Mouse (Mus musculus) liver, adult (tissue): ENCODE results near the gene Mybbp1a.
A peak's percentile ranks its signal among the peaks of the same experiment; 100 is the strongest.

ENCODE experiments used
- GATA4 ChIP-seq: IDR thresholded peaks from 2 replicates; pipeline ENCODE4 v1.6.1; 2014; ENCODE audit warnings: mild to moderate bottlenecking, low read length; ENCODE audit not compliant: insufficient replicate concordance

Mybbp1a gene

GRCm38 (mm10) chr11:72428694-72429093, 12.5 kb upstream of the Mybbp1a start:
- TF ChIP-seq GATA4: no peak

GRCm38 (mm10) chr11:72429288-72429690, 11.9 kb upstream of the Mybbp1a start:
- no peak for TF ChIP-seq GATA4

GRCm38 (mm10) chr11:72434963-72435693, 6.0 kb upstream of the Mybbp1a start, which contains the start of gene Ggt6:
TSS of gene Ggt6 (plus strand) at chr11:72435526.
- no peak for TF ChIP-seq GATA4

- no peak for TF ChIP-seq GATA4
These were observed 5.5 kb upstream of the Mybbp1a start for GRCm38 (mm10) chr11:72435694-72436045.

GRCm38 (mm10) chr11:72436271-72436670, 4.9 kb upstream of the Mybbp1a start:
- TF ChIP-seq GATA4: no peak

- TF ChIP-seq GATA4: no peak
These were observed 4.2 kb upstream of the Mybbp1a start for GRCm38 (mm10) chr11:72436756-72437650.

- TF ChIP-seq GATA4: peak; percentile 87
These were observed 2.7 kb upstream of the Mybbp1a start for GRCm38 (mm10) chr11:72438411-72438810.

GRCm38 (mm10) chr11:72446311-72447105, 5.4 kb downstream of the Mybbp1a start:
- peak; percentile 83; the same call in 1 of the 2 replicates for TF ChIP-seq GATA4

- no peak for TF ChIP-seq GATA4
These were observed 6.3 kb downstream of the Mybbp1a start for GRCm38 (mm10) chr11:72447475-72447874.

- no peak for TF ChIP-seq GATA4
These were observed 11.0 kb downstream of the Mybbp1a start for GRCm38 (mm10) chr11:72452140-72452665.

- no peak for TF ChIP-seq GATA4
These were observed 12.2 kb downstream of the Mybbp1a start for GRCm38 (mm10) chr11:72453105-72453953.

- TF ChIP-seq GATA4: no peak
These were observed 14.5 kb downstream of the Mybbp1a start for GRCm38 (mm10) chr11:72455694-72456093.

- peak; percentile 75; the same call in 1 of the 2 replicates for TF ChIP-seq GATA4
These were observed 16.9 kb downstream of the Mybbp1a start for GRCm38 (mm10) chr11:72457995-72458496.

- TF ChIP-seq GATA4: no peak
These were observed 17.3 kb downstream of the Mybbp1a start for GRCm38 (mm10) chr11:72458502-72458901.

- TF ChIP-seq GATA4: no peak
These were observed 20.4 kb downstream of the Mybbp1a start for GRCm38 (mm10) chr11:72461500-72461981.
